In genomic region chr6:23837631-23838030, GRCm38 (mm10) we compare ENCODE assay signal across 14 mouse cellular contexts. TPM values are rescaled to one million over a fixed set of nuclear protein-coding genes. Genes with fewer than 3 reads are reported as not detected.
DNase-seq lines count a peak whose midpoint lies in the region; ATAC-seq and TF ChIP-seq lines count a peak whose summit lies in the region.
"Had no signal": no experiment of that assay in that cellular context is flagged by ENCODE, and none has a peak within 500 bp of the region (broad histone marks: within the 10 kb centered on the region; RNA-seq: fewer than 3 reads in every experiment).

No protein-coding gene starts in this region.

- H3K9me3 ChIP-seq in forebrain, postnatal 0 days (ENCODE audit: low read length), result no peaks in the 10 kb centered on the region
- no peaks in the 10 kb centered on the region for H3K9me3 ChIP-seq in forebrain, embryonic 11.5 days (ENCODE audit: control insufficient read depth, low read length)
- no peaks in the 10 kb centered on the region for H3K9me3 ChIP-seq in embryonic facial prominence, embryonic 15.5 days (replicated peaks)

- no peak overlapping the region for H3K4me3 ChIP-seq in forebrain, postnatal 0 days (ENCODE audit: low read depth, low read length)
- H3K4me3 ChIP-seq in forebrain, embryonic 11.5 days (ENCODE audit: low read depth, low read length), result no peak overlapping the region
- H3K4me3 ChIP-seq in left cerebral cortex, adult 2 months, result peak overlapping the region; percentile 75
- H3K4me3 ChIP-seq in cortical plate, adult 2 months (ENCODE audit: insufficient read depth, low read length), result peak overlapping the region; percentile 78
- H3K4me3 ChIP-seq in embryonic facial prominence, embryonic 15.5 days (replicated peaks), result peak overlapping the region; percentile 66; the same call in 1 of the 2 replicates
- H3K4me3 ChIP-seq: myocyte had no signal

- intact Hi-C loops in left cerebral cortex, adult 2 months (cut with DNase I), result loop anchor here (10.0 kb wide), 1 partner anchor 343 kb away; no protein-coding TSS in a partner anchor
- intact Hi-C loops in left cerebral cortex, postnatal 10 days (cut with DNase I), result loop anchor here (10.0 kb wide), 1 partner anchor 343 kb away; no protein-coding TSS in a partner anchor

- no peaks in the 10 kb centered on the region for H3K27me3 ChIP-seq in forebrain, postnatal 0 days (ENCODE audit: insufficient read depth, low read length)
- peaks cover 4% of the 10 kb centered on the region for H3K27me3 ChIP-seq in forebrain, embryonic 11.5 days (ENCODE audit: control insufficient read depth, insufficient read depth, low read length)
- peaks cover 31% of the 10 kb centered on the region for H3K27me3 ChIP-seq in embryonic facial prominence, embryonic 15.5 days

- WGBS in forebrain, postnatal 0 days, result 95% methylated on average over 7 of the region's 7 CpGs
- WGBS in forebrain, embryonic 11.5 days, result 93% methylated on average over 7 of the region's 7 CpGs
- WGBS in embryonic facial prominence, embryonic 15.5 days, result 92% methylated on average over 7 of the region's 7 CpGs

- no peak overlapping the region for H3K27ac ChIP-seq in forebrain, postnatal 0 days (ENCODE audit: low read depth, low read length)
- no peak overlapping the region for H3K27ac ChIP-seq in forebrain, embryonic 11.5 days (ENCODE audit: low read depth, low read length)
- peak overlapping the region; percentile 78 for H3K27ac ChIP-seq in left cerebral cortex, adult 2 months
- H3K27ac ChIP-seq in cortical plate, adult 2 months (ENCODE audit: insufficient read depth, low read length), result no peak overlapping the region
- no peak overlapping the region for H3K27ac ChIP-seq in embryonic facial prominence, embryonic 15.5 days (replicated peaks)
- H3K27ac ChIP-seq: heart, adult 2 months; liver, embryonic 14.5 days had no signal

- peak overlapping the region; percentile 84; the same call in 1 of the 2 replicates for H3K4me2 ChIP-seq in forebrain, postnatal 0 days (ENCODE audit: low read depth)
- no peak overlapping the region for H3K4me2 ChIP-seq in forebrain, embryonic 11.5 days (ENCODE audit: low read depth, low read length, severe bottlenecking)
- no peak overlapping the region for H3K4me2 ChIP-seq in embryonic facial prominence, embryonic 15.5 days (replicated peaks)

- no peak for DNase-seq in forebrain, postnatal 0 days
- no peak for DNase-seq in forebrain, embryonic 11.5 days (ENCODE audit: low spot score)
- no peak for DNase-seq in left cerebral cortex, adult 2 months (ENCODE audit: extremely low spot score in 1 of 2, low spot score in 2 of 2)
- DNase-seq in left cerebral cortex, postnatal 10 days (ENCODE audit: extremely low spot score in 1 of 2, low spot score in 2 of 2), result no peak
- DNase-seq in adrenal gland, postnatal 10 days, result no peak
- DNase-seq: heart, adult 2 months; heart, postnatal 14 days; left cerebral cortex, postnatal 4 days; thymus, postnatal 14 days had no signal

- no peak for TF ChIP-seq POLR2A in cortical plate, adult 2 months (IDR thresholded peaks at IDR 0.05; ENCODE audit: extremely low read depth, insufficient read depth, low read length)

- no peak for TF ChIP-seq CTCF in forebrain, postnatal 0 days (IDR thresholded peaks at IDR 0.05; ENCODE audit: low read depth)
- no peak for TF ChIP-seq CTCF in left cerebral cortex, adult 2 months (IDR thresholded peaks at IDR 0.05)
- TF ChIP-seq CTCF in cortical plate, adult 2 months (IDR thresholded peaks at IDR 0.05; ENCODE audit: extremely low read depth, insufficient read depth, low read length), result no peak

- H3K9ac ChIP-seq in forebrain, postnatal 0 days, result no peak overlapping the region
- no peak overlapping the region for H3K9ac ChIP-seq in forebrain, embryonic 11.5 days (ENCODE audit: low read length)
- H3K9ac ChIP-seq in embryonic facial prominence, embryonic 15.5 days, result no peak overlapping the region
- H3K9ac ChIP-seq: liver, embryonic 14.5 days had no signal

- no peaks in the 10 kb centered on the region for H3K4me1 ChIP-seq in forebrain, postnatal 0 days (ENCODE audit: insufficient read depth)
- H3K4me1 ChIP-seq in forebrain, embryonic 11.5 days (replicated peaks; ENCODE audit: control insufficient read depth, insufficient read depth, low read length), result peaks cover 5% of the 10 kb centered on the region; the same call in 1 of the 2 replicates
- H3K4me1 ChIP-seq in cortical plate, adult 2 months (ENCODE audit: control insufficient read depth, insufficient read depth, low read length), result no peaks in the 10 kb centered on the region
- peaks cover 12% of the 10 kb centered on the region for H3K4me1 ChIP-seq in embryonic facial prominence, embryonic 15.5 days

- no peak for ATAC-seq in forebrain, postnatal 0 days
- ATAC-seq in forebrain, embryonic 11.5 days (replicated peaks; ENCODE audit: low FRiP score), result no peak
- no peak for ATAC-seq in embryonic facial prominence, embryonic 15.5 days (ENCODE audit: insufficient number of reproducible peaks, low FRiP score, low TSS enrichment, low read depth)
- ATAC-seq: CD4-positive, CD25-positive, alpha-beta regulatory T cell, adult 4 months had no signal

- H3K36me3 ChIP-seq in forebrain, postnatal 0 days (ENCODE audit: insufficient read depth), result no peaks in the 10 kb centered on the region
- H3K36me3 ChIP-seq in forebrain, embryonic 11.5 days (ENCODE audit: control insufficient read depth, insufficient read depth, low read length), result no peaks in the 10 kb centered on the region
- H3K36me3 ChIP-seq in embryonic facial prominence, embryonic 15.5 days, result no peaks in the 10 kb centered on the region

RNA-seq across cellular contexts. Expression of gene Cadps2, which starts 1.6 kb away (rescaled TPM):
- 24.8 and 26.5 TPM in 2 replicates for total RNA-seq in forebrain, postnatal 0 days (2014; rRNA removed)
- 4.8 and 7.0 TPM in 2 replicates for polyA plus RNA-seq in forebrain, postnatal 0 days (2015; fragmentation: Nextera tagmentation; extraction: Ambion mirVana)
- 3.8 and 4.0 TPM in 2 replicates for polyA plus RNA-seq in forebrain, embryonic 11.5 days (2014; fragmentation: Nextera tagmentation; extraction: Ambion mirVana)
- 10 to 100 TPM; 82.4 to 91.4 TPM for total RNA-seq in left cerebral cortex, adult 2 months (2021)
- total RNA-seq in left cerebral cortex, postnatal 10 days (2021), result 10 to 100 TPM; 67.4 to 75.5 TPM
- 40.9 and 45.5 TPM in 2 replicates for polyA plus RNA-seq in cortical plate, adult 2 months (2012; rRNA removed)
- 5.3 and 7.5 TPM in 2 replicates for polyA plus RNA-seq in embryonic facial prominence, embryonic 15.5 days (2015; fragmentation: Nextera tagmentation; extraction: Ambion mirVana)
- total RNA-seq in adrenal gland, postnatal 10 days (2021), result 1 to 10 TPM; 3.5 to 4.8 TPM
- polyA plus RNA-seq: CD4-positive, CD25-positive, alpha-beta regulatory T cell, adult 4 months had no signal

Comparison
In these comparisons a context has a peak if more than half of its experiments do, and no peak if none do; other contexts are left out.
1. H3K4me3 ChIP-seq: peak in left cerebral cortex, adult 2 months (single experiment), cortical plate, adult 2 months (single experiment) and embryonic facial prominence, embryonic 15.5 days (single experiment); none in forebrain, postnatal 0 days (single experiment) and forebrain, embryonic 11.5 days (single experiment).